Mouse (Mus musculus): Measurements from ENCODE around the gene Vps50. TPM values are rescaled to one million over a fixed set of nuclear protein-coding genes. Genes with fewer than 3 reads are reported as not detected.
"Not testable (repeated sequence)": the region's sequence is repeated elsewhere in the genome, so short reads cannot be mapped to it uniquely, and the experiment has no call there.

Gene Vps50
- total RNA-seq (2021) = 10 to 100 TPM; 51.6 to 52.0 TPM
- long read RNA-seq, transcript Vps50-201 (28 exons, 3,788 nt) = major isoform, 29 of 54 reads
- long read RNA-seq, transcript Vps50-208 (6 exons, 1,587 nt) = minor isoform, 6 of 54 reads
- long read RNA-seq, partial matches to known transcripts = 14 of 54 reads
- long read RNA-seq, other reads (novel, unspliced or antisense) = 5 of 54 reads

- DNase-seq (ENCODE audit: low spot score in 2 of 2) = peak; percentile 80 to 86
Measured at GRCm38 (mm10) chr6:3498162-3498848, at the start of gene Vps50, which contains the start of gene Hepacam2. Gene Vps50, plus strand, starts transcription at chr6:3498382. Gene Hepacam2, minus strand, starts transcription at chr6:3498298.

- no peak for DNase-seq (ENCODE audit: low spot score in 2 of 2)
Measured at GRCm38 (mm10) chr6:3454421-3454820, 43.8 kb upstream of the Vps50 start.

GRCm38 (mm10) chr6:3455944-3456536 is 42.1 kb upstream of the Vps50 start:
- DNase-seq (ENCODE audit: low spot score in 2 of 2) = no peak

GRCm38 (mm10) chr6:3463026-3463425 is 35.2 kb upstream of the Vps50 start:
- no peak for DNase-seq (ENCODE audit: low spot score in 2 of 2)

- DNase-seq (ENCODE audit: low spot score in 2 of 2) = no peak
Measured at GRCm38 (mm10) chr6:3463594-3463993, 34.6 kb upstream of the Vps50 start.

- no peak for DNase-seq (ENCODE audit: low spot score in 2 of 2)
Measured at GRCm38 (mm10) chr6:3468627-3469026, 29.6 kb upstream of the Vps50 start.

- no peak for DNase-seq (ENCODE audit: low spot score in 2 of 2)
Measured at GRCm38 (mm10) chr6:3470706-3471105, 27.5 kb upstream of the Vps50 start.

GRCm38 (mm10) chr6:3476299-3476698 is 21.9 kb upstream of the Vps50 start:
- DNase-seq (ENCODE audit: low spot score in 2 of 2) = no peak

GRCm38 (mm10) chr6:3479853-3480252 is 18.3 kb upstream of the Vps50 start:
- no peak for DNase-seq (ENCODE audit: low spot score in 2 of 2)

GRCm38 (mm10) chr6:3481705-3482104 is 16.5 kb upstream of the Vps50 start:
- DNase-seq (ENCODE audit: low spot score in 2 of 2) = no peak

- DNase-seq (ENCODE audit: low spot score in 2 of 2) = no peak
Measured at GRCm38 (mm10) chr6:3485133-3485532, 13.0 kb upstream of the Vps50 start.

- no peak for DNase-seq (ENCODE audit: low spot score in 2 of 2)
Measured at GRCm38 (mm10) chr6:3487355-3487754, 10.8 kb upstream of the Vps50 start.

GRCm38 (mm10) chr6:3494285-3494684 is 3.9 kb upstream of the Vps50 start:
- DNase-seq (ENCODE audit: low spot score in 2 of 2) = no peak

GRCm38 (mm10) chr6:3496210-3496609 is 2.0 kb upstream of the Vps50 start:
- peak; percentile 22 to 26 for DNase-seq (ENCODE audit: low spot score in 2 of 2)

- no peak for DNase-seq (ENCODE audit: low spot score in 2 of 2)
Measured at GRCm38 (mm10) chr6:3500286-3500685, 2.1 kb downstream of the Vps50 start.

GRCm38 (mm10) chr6:3505289-3505688 is 7.1 kb downstream of the Vps50 start:
- DNase-seq (ENCODE audit: low spot score in 2 of 2) = no peak

- DNase-seq (ENCODE audit: low spot score in 2 of 2) = no peak
Measured at GRCm38 (mm10) chr6:3507078-3507477, 8.9 kb downstream of the Vps50 start.

GRCm38 (mm10) chr6:3508151-3508550 is 10.0 kb downstream of the Vps50 start:
- not testable (repeated sequence) for DNase-seq (ENCODE audit: low spot score in 2 of 2)

GRCm38 (mm10) chr6:3509782-3510181 is 11.6 kb downstream of the Vps50 start:
- no peak for DNase-seq (ENCODE audit: low spot score in 2 of 2)

GRCm38 (mm10) chr6:3511116-3511515 is 12.9 kb downstream of the Vps50 start:
- DNase-seq (ENCODE audit: low spot score in 2 of 2) = no peak

- DNase-seq (ENCODE audit: low spot score in 2 of 2) = peak; percentile 17 to 32
Measured at GRCm38 (mm10) chr6:3511612-3512011, 13.4 kb downstream of the Vps50 start.

GRCm38 (mm10) chr6:3512611-3513010 is 14.4 kb downstream of the Vps50 start:
- peak; percentile 36 to 47 for DNase-seq (ENCODE audit: low spot score in 2 of 2)

GRCm38 (mm10) chr6:3528198-3528597 is 30.0 kb downstream of the Vps50 start:
- no peak for DNase-seq (ENCODE audit: low spot score in 2 of 2)

All from layer of hippocampus, postnatal 10 days (tissue).